Mouse (Mus musculus): Measurements from ENCODE around the gene Slc6a4. TPM values are rescaled to one million over a fixed set of nuclear protein-coding genes. Genes with fewer than 3 reads are reported as not detected.

Gene Slc6a4
- polyA plus RNA-seq (2015; fragmentation: Nextera tagmentation; extraction: Ambion mirVana) = 10.3 and 14.0 TPM in 2 replicates

GRCm38 (mm10) chr11:76997916-76998704 lies at the start of gene Slc6a4:
Gene Slc6a4 (plus strand): TSS chr11:76998603.
- peaks cover 14% of the 10 kb centered on the region for H3K4me1 ChIP-seq (ENCODE audit: control insufficient read depth, insufficient read depth, low read depth, low read length)
- no peak; the same call in 1 of the 2 replicates for ATAC-seq
- peak within 1 kb of the TSS; percentile 97 for H3K4me2 ChIP-seq (ENCODE audit: low read length)
- WGBS = under 1% methylated on average over 47 of the region's 52 CpGs
- H3K9ac ChIP-seq (ENCODE audit: low read depth, low read length) = peak within 1 kb of the TSS; percentile 63
- no peaks in the 10 kb centered on the region for H3K9me3 ChIP-seq (ENCODE audit: control insufficient read depth, low read length)
- no peaks in the 10 kb centered on the region for H3K36me3 ChIP-seq (ENCODE audit: control insufficient read depth, insufficient read depth, low read length)
- H3K27ac ChIP-seq (ENCODE audit: low read depth, low read length) = no peak within 1 kb of the TSS
- H3K4me3 ChIP-seq (ENCODE audit: low read length) = peak within 1 kb of the TSS; percentile 62
- peaks cover 38% of the 10 kb centered on the region for H3K27me3 ChIP-seq (replicated peaks; ENCODE audit: control insufficient read depth, insufficient read depth, low read length)

DNA sequence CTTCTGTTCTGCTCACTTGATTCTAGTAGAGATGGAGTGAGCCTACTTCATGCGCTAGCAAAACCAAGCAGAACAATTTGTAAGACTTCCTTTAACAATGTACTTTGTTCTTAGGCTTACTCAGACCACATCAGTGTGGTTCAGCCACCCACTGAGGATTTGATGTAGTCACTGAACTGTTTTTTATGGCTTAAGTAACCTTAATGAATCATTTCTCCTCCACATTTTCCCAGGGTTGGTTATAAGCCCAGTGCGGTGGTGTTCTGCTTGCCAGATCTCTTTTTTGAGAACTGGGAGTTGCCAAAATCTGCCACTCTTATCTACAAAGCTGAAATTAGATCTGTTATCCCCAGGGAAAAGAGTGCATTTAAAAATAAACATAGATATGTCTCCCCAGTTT lies 44.9 kb upstream of the Slc6a4 start:
- peaks cover 24% of the 10 kb centered on the region for H3K36me3 ChIP-seq (ENCODE audit: control insufficient read depth, insufficient read depth, low read length)
- 92% methylated on average over 2 of the region's 2 CpGs for WGBS
- H3K9ac ChIP-seq (ENCODE audit: low read depth, low read length) = no peak overlapping the region
- no peak overlapping the region for H3K27ac ChIP-seq (ENCODE audit: low read depth, low read length)
- H3K9me3 ChIP-seq (ENCODE audit: control insufficient read depth, low read length) = no peaks in the 10 kb centered on the region
- no peak overlapping the region for H3K4me2 ChIP-seq (ENCODE audit: low read length)
- no peaks in the 10 kb centered on the region for H3K4me1 ChIP-seq (ENCODE audit: control insufficient read depth, insufficient read depth, low read depth, low read length)
- H3K27me3 ChIP-seq (replicated peaks; ENCODE audit: control insufficient read depth, insufficient read depth, low read length) = no peaks in the 10 kb centered on the region
- no peak overlapping the region for H3K4me3 ChIP-seq (ENCODE audit: low read length)
- ATAC-seq = no peak

DNA sequence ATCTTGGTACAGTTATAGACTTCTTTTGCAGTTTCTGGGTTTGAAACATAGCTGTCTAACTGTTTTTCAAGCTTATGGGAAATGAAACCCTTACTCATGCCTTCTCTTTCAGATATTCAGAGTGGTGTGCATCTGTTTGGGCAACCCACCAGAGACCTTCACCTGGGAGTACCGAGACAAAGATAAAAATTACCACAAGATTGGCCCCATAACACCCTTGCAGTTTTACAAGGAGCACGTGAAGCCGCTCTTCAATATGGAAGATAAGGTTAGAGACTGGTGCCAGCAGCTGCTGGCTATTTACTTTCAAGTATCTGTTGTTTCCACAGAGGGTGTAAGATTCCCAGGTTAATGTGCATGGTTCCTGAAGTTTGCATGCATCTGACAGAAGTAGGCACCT lies 32.7 kb upstream of the Slc6a4 start:
- no peak overlapping the region for H3K4me2 ChIP-seq (ENCODE audit: low read length)
- H3K4me3 ChIP-seq (ENCODE audit: low read length) = no peak overlapping the region
- no peak overlapping the region for H3K27ac ChIP-seq (ENCODE audit: low read depth, low read length)
- H3K36me3 ChIP-seq (ENCODE audit: control insufficient read depth, insufficient read depth, low read length) = peaks cover 37% of the 10 kb centered on the region
- no peaks in the 10 kb centered on the region for H3K9me3 ChIP-seq (ENCODE audit: control insufficient read depth, low read length)
- H3K4me1 ChIP-seq (ENCODE audit: control insufficient read depth, insufficient read depth, low read depth, low read length) = no peaks in the 10 kb centered on the region
- H3K9ac ChIP-seq (ENCODE audit: low read depth, low read length) = no peak overlapping the region
- H3K27me3 ChIP-seq (replicated peaks; ENCODE audit: control insufficient read depth, insufficient read depth, low read length) = no peaks in the 10 kb centered on the region
- WGBS = 93% methylated on average over 3 of the region's 3 CpGs
- ATAC-seq = no peak

GRCm38 (mm10) chr11:76970328-76970727 lies 28.1 kb upstream of the Slc6a4 start:
- H3K9ac ChIP-seq (ENCODE audit: low read depth, low read length) = no peak overlapping the region
- WGBS = 98% methylated on average over 2 of the region's 2 CpGs
- no peaks in the 10 kb centered on the region for H3K27me3 ChIP-seq (replicated peaks; ENCODE audit: control insufficient read depth, insufficient read depth, low read length)
- no peaks in the 10 kb centered on the region for H3K9me3 ChIP-seq (ENCODE audit: control insufficient read depth, low read length)
- no peak overlapping the region for H3K4me2 ChIP-seq (ENCODE audit: low read length)
- H3K36me3 ChIP-seq (ENCODE audit: control insufficient read depth, insufficient read depth, low read length) = peaks cover 42% of the 10 kb centered on the region
- no peaks in the 10 kb centered on the region for H3K4me1 ChIP-seq (ENCODE audit: control insufficient read depth, insufficient read depth, low read depth, low read length)
- no peak for ATAC-seq
- H3K27ac ChIP-seq (ENCODE audit: low read depth, low read length) = no peak overlapping the region
- H3K4me3 ChIP-seq (ENCODE audit: low read length) = no peak overlapping the region

GRCm38 (mm10) chr11:76974680-76975319 lies 23.6 kb upstream of the Slc6a4 start:
- H3K4me1 ChIP-seq (ENCODE audit: control insufficient read depth, insufficient read depth, low read depth, low read length) = no peaks in the 10 kb centered on the region
- ATAC-seq = no peak
- H3K36me3 ChIP-seq (ENCODE audit: control insufficient read depth, insufficient read depth, low read length) = peaks cover 29% of the 10 kb centered on the region
- no peak overlapping the region for H3K4me2 ChIP-seq (ENCODE audit: low read length)
- WGBS = 91% methylated on average over 7 of the region's 7 CpGs
- no peaks in the 10 kb centered on the region for H3K9me3 ChIP-seq (ENCODE audit: control insufficient read depth, low read length)
- no peaks in the 10 kb centered on the region for H3K27me3 ChIP-seq (replicated peaks; ENCODE audit: control insufficient read depth, insufficient read depth, low read length)
- no peak overlapping the region for H3K9ac ChIP-seq (ENCODE audit: low read depth, low read length)
- no peak overlapping the region for H3K27ac ChIP-seq (ENCODE audit: low read depth, low read length)
- no peak overlapping the region for H3K4me3 ChIP-seq (ENCODE audit: low read length)

- WGBS = 91% methylated on average over 5 of the region's 5 CpGs
- no peak overlapping the region for H3K4me3 ChIP-seq (ENCODE audit: low read length)
- no peak overlapping the region for H3K27ac ChIP-seq (ENCODE audit: low read depth, low read length)
- H3K9me3 ChIP-seq (ENCODE audit: control insufficient read depth, low read length) = no peaks in the 10 kb centered on the region
- H3K27me3 ChIP-seq (replicated peaks; ENCODE audit: control insufficient read depth, insufficient read depth, low read length) = no peaks in the 10 kb centered on the region
- H3K4me2 ChIP-seq (ENCODE audit: low read length) = no peak overlapping the region
- H3K4me1 ChIP-seq (ENCODE audit: control insufficient read depth, insufficient read depth, low read depth, low read length) = no peaks in the 10 kb centered on the region
- H3K36me3 ChIP-seq (ENCODE audit: control insufficient read depth, insufficient read depth, low read length) = peaks cover 10% of the 10 kb centered on the region; the same call in 1 of the 2 replicates
- no peak for ATAC-seq
- H3K9ac ChIP-seq (ENCODE audit: low read depth, low read length) = no peak overlapping the region
Measured at GRCm38 (mm10) chr11:76981570-76982141, 16.7 kb upstream of the Slc6a4 start.

- peaks cover 11% of the 10 kb centered on the region for H3K36me3 ChIP-seq (ENCODE audit: control insufficient read depth, insufficient read depth, low read length)
- WGBS = 95% methylated on average over 4 of the region's 4 CpGs
Measured at GRCm38 (mm10) chr11:76982415-76982814, 16.0 kb upstream of the Slc6a4 start.

GRCm38 (mm10) chr11:76983641-76984040 lies 14.8 kb upstream of the Slc6a4 start:
- H3K4me3 ChIP-seq (ENCODE audit: low read length) = no peak overlapping the region
- no peak for ATAC-seq
- no peak overlapping the region for H3K27ac ChIP-seq (ENCODE audit: low read depth, low read length)
- no peaks in the 10 kb centered on the region for H3K4me1 ChIP-seq (ENCODE audit: control insufficient read depth, insufficient read depth, low read depth, low read length)
- no peaks in the 10 kb centered on the region for H3K9me3 ChIP-seq (ENCODE audit: control insufficient read depth, low read length)
- H3K27me3 ChIP-seq (replicated peaks; ENCODE audit: control insufficient read depth, insufficient read depth, low read length) = no peaks in the 10 kb centered on the region
- no peak overlapping the region for H3K4me2 ChIP-seq (ENCODE audit: low read length)
- H3K9ac ChIP-seq (ENCODE audit: low read depth, low read length) = no peak overlapping the region
- 79% methylated on average over 5 of the region's 5 CpGs for WGBS
- peaks cover 9% of the 10 kb centered on the region for H3K36me3 ChIP-seq (ENCODE audit: control insufficient read depth, insufficient read depth, low read length)

More at GRCm38 (mm10) chr11:76982415-76982814, 16.0 kb upstream of the Slc6a4 start:
- Histone ChIP-seq H3K4me1 (ENCODE audit: control insufficient read depth, insufficient read depth, low read depth, low read length) (no peaks in the 10 kb centered on the region), H3K27ac (ENCODE audit: low read depth, low read length) (no peak overlapping the region), H3K4me3 (ENCODE audit: low read length) (no peak overlapping the region), H3K9ac (ENCODE audit: low read depth, low read length) (no peak overlapping the region), H3K27me3 (replicated peaks; ENCODE audit: control insufficient read depth, insufficient read depth, low read length) (no peaks in the 10 kb centered on the region), H3K4me2 (ENCODE audit: low read length) (no peak overlapping the region), H3K9me3 (ENCODE audit: control insufficient read depth, low read length) (no peaks in the 10 kb centered on the region)
- ATAC-seq = no peak

DNA sequence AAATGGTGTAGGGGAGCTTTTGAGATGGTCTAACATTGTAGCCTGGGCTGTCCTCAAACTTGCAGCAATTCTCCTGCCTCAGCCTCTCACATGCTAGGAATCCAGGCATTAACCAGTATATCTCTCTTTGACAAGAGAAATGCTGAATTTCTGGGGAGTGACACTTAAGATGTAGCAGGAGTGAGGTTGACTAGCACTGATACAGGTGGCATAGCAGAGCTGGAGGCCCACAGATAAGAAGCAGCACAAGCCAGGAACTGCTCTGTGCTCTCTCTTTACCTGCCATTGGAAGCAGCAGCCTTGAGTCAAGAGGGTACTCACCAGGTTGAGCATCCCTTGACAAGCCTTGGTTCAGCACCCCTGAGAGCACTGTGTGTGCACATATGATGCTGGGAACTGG lies 14.2 kb upstream of the Slc6a4 start:
- no peak for ATAC-seq
- H3K27me3 ChIP-seq (replicated peaks; ENCODE audit: control insufficient read depth, insufficient read depth, low read length) = no peaks in the 10 kb centered on the region
- no peaks in the 10 kb centered on the region for H3K9me3 ChIP-seq (ENCODE audit: control insufficient read depth, low read length)
- H3K4me1 ChIP-seq (ENCODE audit: control insufficient read depth, insufficient read depth, low read depth, low read length) = no peaks in the 10 kb centered on the region
- H3K27ac ChIP-seq (ENCODE audit: low read depth, low read length) = no peak overlapping the region
- no peak overlapping the region for H3K4me3 ChIP-seq (ENCODE audit: low read length)
- no peak overlapping the region for H3K9ac ChIP-seq (ENCODE audit: low read depth, low read length)
- H3K36me3 ChIP-seq (ENCODE audit: control insufficient read depth, insufficient read depth, low read length) = peaks cover 7% of the 10 kb centered on the region
- H3K4me2 ChIP-seq (ENCODE audit: low read length) = no peak overlapping the region

Measured in hindbrain, embryonic 16.5 days (tissue).